Mouse (Mus musculus): ENCODE measurements around the gene Neurl3. TPM values are rescaled to one million over a fixed set of nuclear protein-coding genes. Genes with fewer than 3 reads are reported as not detected.

The Neurl3 gene
- polyA plus RNA-seq, 1 experiment, result 0.46 TPM

GRCm38 (mm10) chr1:36308451-36308901 is 34.0 kb upstream of the Neurl3 start:
- no peak overlapping the region for H3K27ac ChIP-seq (ENCODE audit: insufficient read depth, low read length)
- no peak for TF ChIP-seq CTCF (IDR thresholded peaks at IDR 0.05; ENCODE audit: borderline replicate concordance, insufficient read depth, low read length)
- TF ChIP-seq POLR2A (IDR thresholded peaks at IDR 0.05; ENCODE audit: low read depth, low read length), result no peak
- peaks cover 8% of the 10 kb centered on the region for H3K4me1 ChIP-seq (ENCODE audit: control insufficient read depth, insufficient read depth, low read length)
- peak overlapping the region; percentile 66 for H3K4me3 ChIP-seq (ENCODE audit: insufficient read depth, low read length)

- Histone ChIP-seq H3K4me3 (ENCODE audit: insufficient read depth, low read length) (peak within 1 kb of the TSS; percentile 66), H3K27ac (ENCODE audit: insufficient read depth, low read length) (peak within 1 kb of the TSS; percentile 67), H3K4me1 (ENCODE audit: control insufficient read depth, insufficient read depth, low read length) (peaks cover 10% of the 10 kb centered on the region)
- TF ChIP-seq CTCF (IDR thresholded peaks at IDR 0.05; ENCODE audit: borderline replicate concordance, insufficient read depth, low read length), result no peak
- TF ChIP-seq POLR2A (IDR thresholded peaks at IDR 0.05; ENCODE audit: low read depth, low read length), result peak; percentile 100
Observed at GRCm38 (mm10) chr1:36307495-36308280, 33.2 kb upstream of the Neurl3 start, which contains the start of gene Arid5a. Gene Arid5a, plus strand, starts transcription at chr1:36307733.

GRCm38 (mm10) chr1:36307121-36307494 is 32.6 kb upstream of the Neurl3 start:
- H3K27ac ChIP-seq (ENCODE audit: insufficient read depth, low read length), result no peak overlapping the region
- peaks cover 10% of the 10 kb centered on the region for H3K4me1 ChIP-seq (ENCODE audit: control insufficient read depth, insufficient read depth, low read length)
- no peak overlapping the region for H3K4me3 ChIP-seq (ENCODE audit: insufficient read depth, low read length)
- no peak for TF ChIP-seq CTCF (IDR thresholded peaks at IDR 0.05; ENCODE audit: borderline replicate concordance, insufficient read depth, low read length)
- no peak for TF ChIP-seq POLR2A (IDR thresholded peaks at IDR 0.05; ENCODE audit: low read depth, low read length)

DNA sequence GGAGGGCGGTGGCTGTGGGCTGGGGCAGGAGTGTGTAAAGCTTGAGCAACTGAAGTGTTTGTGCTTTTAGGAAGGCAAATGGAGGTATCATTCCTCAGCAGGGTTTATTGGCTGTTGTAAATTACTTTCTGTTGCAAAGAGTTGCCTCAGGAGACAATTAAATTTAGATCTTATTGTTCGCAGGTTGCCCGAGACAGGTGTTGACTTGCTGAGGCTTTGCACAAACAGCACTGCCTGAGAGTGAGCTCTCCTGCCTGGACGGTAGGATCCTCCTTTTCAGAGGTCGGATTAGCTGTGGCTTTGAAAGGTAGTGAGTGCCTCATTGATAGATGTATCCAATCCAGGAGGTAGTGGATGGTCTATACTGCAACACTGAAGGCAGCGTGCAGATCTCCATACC is 31.6 kb upstream of the Neurl3 start:
- Histone ChIP-seq H3K4me1 (ENCODE audit: control insufficient read depth, insufficient read depth, low read length) (peaks cover 8% of the 10 kb centered on the region), H3K4me3 (ENCODE audit: insufficient read depth, low read length) (no peak overlapping the region), H3K27ac (ENCODE audit: insufficient read depth, low read length) (no peak overlapping the region)
- TF ChIP-seq POLR2A (IDR thresholded peaks at IDR 0.05; ENCODE audit: low read depth, low read length), result no peak
- no peak for TF ChIP-seq CTCF (IDR thresholded peaks at IDR 0.05; ENCODE audit: borderline replicate concordance, insufficient read depth, low read length)

- Histone ChIP-seq H3K4me3 (ENCODE audit: insufficient read depth, low read length) (no peak overlapping the region), H3K27ac (ENCODE audit: insufficient read depth, low read length) (no peak overlapping the region), H3K4me1 (ENCODE audit: control insufficient read depth, insufficient read depth, low read length) (peaks cover 10% of the 10 kb centered on the region)
- TF ChIP-seq POLR2A (IDR thresholded peaks at IDR 0.05; ENCODE audit: low read depth, low read length), result no peak
- TF ChIP-seq CTCF (IDR thresholded peaks at IDR 0.05; ENCODE audit: borderline replicate concordance, insufficient read depth, low read length), result no peak
Observed at GRCm38 (mm10) chr1:36304764-36305163, 30.3 kb upstream of the Neurl3 start.

GRCm38 (mm10) chr1:36303381-36304320 is 29.2 kb upstream of the Neurl3 start:
- TF ChIP-seq POLR2A (IDR thresholded peaks at IDR 0.05; ENCODE audit: low read depth, low read length) (no peak), CTCF (IDR thresholded peaks at IDR 0.05; ENCODE audit: borderline replicate concordance, insufficient read depth, low read length) (no peak)
- Histone ChIP-seq H3K4me3 (ENCODE audit: insufficient read depth, low read length) (no peak overlapping the region), H3K4me1 (ENCODE audit: control insufficient read depth, insufficient read depth, low read length) (peaks cover 6% of the 10 kb centered on the region), H3K27ac (ENCODE audit: insufficient read depth, low read length) (no peak overlapping the region)

- H3K4me1 ChIP-seq (ENCODE audit: control insufficient read depth, insufficient read depth, low read length), result peaks cover 6% of the 10 kb centered on the region; the same call in 1 of the 2 replicates
- H3K4me3 ChIP-seq (ENCODE audit: insufficient read depth, low read length), result no peak overlapping the region
- H3K27ac ChIP-seq (ENCODE audit: insufficient read depth, low read length), result no peak overlapping the region
- TF ChIP-seq CTCF (IDR thresholded peaks at IDR 0.05; ENCODE audit: borderline replicate concordance, insufficient read depth, low read length) (no peak), POLR2A (IDR thresholded peaks at IDR 0.05; ENCODE audit: low read depth, low read length) (no peak)
Observed at GRCm38 (mm10) chr1:36302957-36303356, 28.5 kb upstream of the Neurl3 start.

- no peak overlapping the region for H3K4me3 ChIP-seq (ENCODE audit: insufficient read depth, low read length)
- H3K4me1 ChIP-seq (ENCODE audit: control insufficient read depth, insufficient read depth, low read length), result peaks cover 6% of the 10 kb centered on the region; the same call in 1 of the 2 replicates
- H3K27ac ChIP-seq (ENCODE audit: insufficient read depth, low read length), result no peak overlapping the region
- TF ChIP-seq POLR2A (IDR thresholded peaks at IDR 0.05; ENCODE audit: low read depth, low read length) (no peak), CTCF (IDR thresholded peaks at IDR 0.05; ENCODE audit: borderline replicate concordance, insufficient read depth, low read length) (no peak)
Observed at GRCm38 (mm10) chr1:36302273-36302672, 27.8 kb upstream of the Neurl3 start.

- TF ChIP-seq CTCF (IDR thresholded peaks at IDR 0.05; ENCODE audit: borderline replicate concordance, insufficient read depth, low read length) (no peak), POLR2A (IDR thresholded peaks at IDR 0.05; ENCODE audit: low read depth, low read length) (no peak)
- peaks cover 6% of the 10 kb centered on the region; the same call in 1 of the 2 replicates for H3K4me1 ChIP-seq (ENCODE audit: control insufficient read depth, insufficient read depth, low read length)
- no peak overlapping the region for H3K4me3 ChIP-seq (ENCODE audit: insufficient read depth, low read length)
- no peak overlapping the region for H3K27ac ChIP-seq (ENCODE audit: insufficient read depth, low read length)
Observed at GRCm38 (mm10) chr1:36300486-36300885, 26.0 kb upstream of the Neurl3 start.
